Mouse (Mus musculus) midbrain, embryonic 15.5 days (tissue): ENCODE data around the gene Kif2c. TPM values are rescaled to one million over a fixed set of nuclear protein-coding genes. Genes with fewer than 3 reads are reported as not detected.

Source experiments
- ATAC-seq: fragments of 200-750 bp; cut with Nextera tagmentation; replicated peaks from 2 replicates; pipeline ENCODE4 v1.8.0; 2017; ENCODE audit warnings: moderate TSS enrichment
- H3K27ac ChIP-seq: fragments of 300-500 bp; sonication (generic); 2 replicates; pipeline ENCODE4 v1.5.1; 2015; ENCODE audit warnings: mild to moderate bottlenecking, inconsistent platforms
- H3K27me3 ChIP-seq: fragments of 300-500 bp; sonication (generic); replicated peaks from 2 replicates; pipeline ENCODE4 v1.6.1; 2015; ENCODE audit warnings: inconsistent platforms
- H3K36me3 ChIP-seq: fragments of 300-500 bp; sonication (generic); replicated peaks from 2 replicates; pipeline ENCODE4 v1.6.1; 2015; ENCODE audit warnings: inconsistent platforms
- H3K4me1 ChIP-seq: fragments of 300-500 bp; sonication (generic); 2 replicates; pipeline ENCODE4 v1.6.1; 2015; ENCODE audit warnings: inconsistent platforms
- H3K4me2 ChIP-seq: fragments of 300-500 bp; sonication (generic); 2 replicates; pipeline ENCODE4 v1.6.1; 2015; ENCODE audit warnings: inconsistent platforms, mild to moderate bottlenecking, moderate library complexity
- H3K4me3 ChIP-seq: fragments of 300-500 bp; sonication (generic); 2 replicates; pipeline ENCODE4 v1.5.1; 2015; ENCODE audit warnings: mild to moderate bottlenecking, inconsistent platforms
- H3K9ac ChIP-seq: fragments of 300-500 bp; sonication (generic); 2 replicates; pipeline ENCODE4 v1.6.1; 2015; ENCODE audit warnings: mild to moderate bottlenecking, inconsistent platforms
- H3K9me3 ChIP-seq: fragments of 300-500 bp; sonication (generic); 2 replicates; pipeline ENCODE4 v1.6.1; 2016; ENCODE audit warnings: inconsistent platforms
- WGBS: fragments of 180-500 bp; shearing (Covaris S2); methylation state at CpG from one replicate; pipeline ENCODE4 v1.1.7; 2015; ENCODE audit warnings: mixed read lengths; 5-methylcytosine and 5-hydroxymethylcytosine counted together
- polyA plus RNA-seq: library from polyadenylated mRNA; unstranded; fragments of >200 nt; fragmentation: Nextera tagmentation; extraction: Ambion mirVana; gene quantifications from 2 replicates; pipeline ENCODE4 v1.2.1, GENCODE M21; 2015

The Kif2c gene
- polyA plus RNA-seq, 1 experiment from 2014 or later: 8.1 TPM

DNA sequence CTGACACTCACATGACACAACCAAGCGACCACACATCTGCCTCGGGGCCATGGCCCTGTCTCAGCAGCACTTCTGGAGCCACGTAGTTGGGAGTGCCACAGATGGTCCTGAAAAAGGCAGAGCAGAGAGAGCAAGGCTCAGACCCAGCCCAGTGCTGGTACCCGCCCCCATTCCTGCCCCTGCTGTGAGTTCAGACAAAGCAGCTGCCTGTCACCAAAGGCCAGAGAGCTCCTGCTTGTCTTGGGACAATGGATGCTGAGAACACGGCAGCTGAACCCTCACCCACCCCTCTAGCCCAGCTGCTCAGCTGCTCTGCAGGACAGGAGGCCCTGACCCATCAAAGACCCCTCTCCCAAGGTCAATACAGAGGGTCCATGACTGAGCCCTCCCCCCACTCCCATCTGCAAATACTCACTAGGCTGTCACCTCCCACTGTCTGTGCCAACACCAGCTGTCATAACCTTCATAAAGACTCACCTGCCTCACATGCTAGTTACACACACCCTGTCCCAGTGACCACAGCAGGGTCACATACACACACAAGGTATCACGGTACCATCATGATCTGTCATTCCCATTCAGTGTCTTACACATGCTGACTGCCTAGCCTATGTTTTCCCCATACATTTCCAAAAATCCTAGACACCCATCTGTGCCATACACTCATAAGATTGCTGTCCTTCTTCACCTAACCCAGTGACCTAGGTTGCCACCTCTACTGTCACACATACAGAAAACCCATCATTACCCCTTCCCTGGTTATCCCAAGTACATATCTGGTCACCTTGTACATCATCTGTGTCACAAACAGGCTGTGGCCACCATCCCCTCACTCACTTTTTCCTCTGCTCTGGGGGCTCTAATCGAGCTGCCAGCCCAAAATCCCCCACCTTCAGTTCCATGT lies 50.3 kb downstream of the Kif2c start:
- WGBS: 10% methylated on average over 7 of the region's 7 CpGs
- Histone ChIP-seq H3K4me2 (peak overlapping the region; percentile 77), H3K4me1 (peaks cover 27% of the 10 kb centered on the region), H3K9ac (peak overlapping the region; percentile 78), H3K27ac (no peak overlapping the region), H3K4me3 (peak overlapping the region; percentile 77), H3K27me3 (no peaks in the 10 kb centered on the region), H3K36me3 (peaks cover 7% of the 10 kb centered on the region; the same call in 1 of the 2 replicates), H3K9me3 (no peaks in the 10 kb centered on the region)
- ATAC-seq: 0 out of 2 replicates have a peak, but pooled peaks have one; percentile 4

DNA sequence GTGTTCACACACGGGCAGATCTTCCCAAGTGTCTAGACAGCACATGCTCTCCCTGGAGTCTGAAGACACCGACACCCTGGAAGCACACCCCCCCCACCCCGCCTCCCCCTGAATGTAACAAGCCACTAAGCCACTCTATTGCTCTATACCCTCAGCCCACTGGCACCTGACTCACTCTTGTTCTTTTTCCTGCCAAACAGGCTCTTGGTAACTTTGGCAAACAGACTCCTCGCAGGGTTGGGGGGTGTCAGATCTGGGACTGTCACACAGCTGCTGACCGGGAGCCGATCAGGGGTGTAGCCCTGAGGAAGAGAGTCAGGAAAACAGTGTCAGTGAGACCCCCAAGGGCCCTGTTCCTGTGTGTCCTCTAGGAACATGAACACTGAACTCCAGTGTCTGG lies 51.2 kb downstream of the Kif2c start:
- Histone ChIP-seq H3K4me1 (peaks cover 27% of the 10 kb centered on the region), H3K36me3 (peaks cover 7% of the 10 kb centered on the region; the same call in 1 of the 2 replicates), H3K9ac (no peak overlapping the region), H3K27me3 (no peaks in the 10 kb centered on the region), H3K9me3 (no peaks in the 10 kb centered on the region), H3K27ac (no peak overlapping the region), H3K4me2 (no peak overlapping the region), H3K4me3 (no peak overlapping the region)
- no peak for ATAC-seq
- 57% methylated on average over 6 of the region's 6 CpGs for WGBS

DNA sequence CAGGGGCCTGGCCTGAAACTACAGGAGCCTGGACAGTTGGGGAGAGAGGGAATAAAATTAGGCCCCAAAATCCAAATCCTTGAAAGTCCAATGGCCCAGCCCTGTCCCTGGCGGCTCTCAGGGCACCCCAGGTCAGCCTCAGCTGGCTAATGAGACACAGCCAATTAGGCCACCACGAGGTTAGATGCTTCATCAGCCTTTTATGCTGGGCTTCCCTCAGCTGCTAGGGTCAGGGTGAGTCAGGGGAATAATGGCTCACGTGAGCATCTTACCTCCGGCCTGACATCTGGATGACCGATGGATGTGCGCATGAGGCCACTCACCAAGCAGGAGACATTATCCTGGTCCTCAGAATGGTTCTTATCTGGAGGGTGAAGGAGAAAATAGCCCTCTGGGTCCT lies 51.6 kb downstream of the Kif2c start:
- H3K4me2 ChIP-seq: no peak overlapping the region
- no peak overlapping the region for H3K27ac ChIP-seq
- H3K27me3 ChIP-seq: no peaks in the 10 kb centered on the region
- H3K4me3 ChIP-seq: no peak overlapping the region
- no peaks in the 10 kb centered on the region for H3K9me3 ChIP-seq
- peaks cover 31% of the 10 kb centered on the region for H3K4me1 ChIP-seq
- peaks cover 7% of the 10 kb centered on the region; the same call in 1 of the 2 replicates for H3K36me3 ChIP-seq
- ATAC-seq: no peak
- 46% methylated on average over 6 of the region's 6 CpGs for WGBS
- no peak overlapping the region for H3K9ac ChIP-seq

DNA sequence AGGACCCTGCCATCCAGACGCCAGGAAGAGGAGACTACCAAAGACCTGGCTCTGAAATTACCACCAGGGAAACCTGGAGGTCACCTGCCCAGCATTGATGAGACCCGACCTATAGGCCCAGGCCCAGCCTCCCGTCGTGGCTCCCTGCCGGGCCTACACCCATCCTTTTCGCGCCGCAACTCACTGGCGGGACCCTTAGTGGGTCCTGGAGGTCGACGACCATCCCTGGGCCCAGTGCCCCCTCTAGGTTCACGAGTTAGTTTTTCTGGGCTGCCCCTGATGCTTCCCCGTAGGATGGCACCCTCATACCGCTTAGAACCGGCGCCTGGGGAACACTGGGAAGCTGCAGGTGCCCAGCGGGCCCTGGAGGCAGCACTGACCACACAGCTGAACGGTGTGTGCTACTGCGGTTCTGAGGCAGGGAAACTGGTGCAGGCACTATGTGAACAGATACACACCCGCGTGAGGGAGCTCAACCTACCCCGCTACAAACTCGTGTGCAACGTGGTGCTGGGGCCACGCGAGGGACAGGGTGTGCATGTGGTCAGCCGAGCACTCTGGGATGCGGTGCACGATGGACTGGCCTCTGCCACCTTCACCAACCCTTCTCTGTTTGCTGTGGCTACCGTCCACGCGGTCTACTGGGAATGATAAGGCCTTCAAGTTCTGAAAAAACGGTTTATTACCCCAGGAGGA lies 54.3 kb downstream of the Kif2c start:
- no peak for ATAC-seq
- Histone ChIP-seq H3K4me1 (peaks cover 34% of the 10 kb centered on the region), H3K27ac (no peak overlapping the region), H3K4me3 (no peak overlapping the region), H3K4me2 (no peak overlapping the region), H3K9me3 (no peaks in the 10 kb centered on the region), H3K36me3 (peaks cover 7% of the 10 kb centered on the region; the same call in 1 of the 2 replicates), H3K27me3 (no peaks in the 10 kb centered on the region), H3K9ac (no peak overlapping the region)
- 92% methylated on average over 33 of the region's 33 CpGs for WGBS

DNA sequence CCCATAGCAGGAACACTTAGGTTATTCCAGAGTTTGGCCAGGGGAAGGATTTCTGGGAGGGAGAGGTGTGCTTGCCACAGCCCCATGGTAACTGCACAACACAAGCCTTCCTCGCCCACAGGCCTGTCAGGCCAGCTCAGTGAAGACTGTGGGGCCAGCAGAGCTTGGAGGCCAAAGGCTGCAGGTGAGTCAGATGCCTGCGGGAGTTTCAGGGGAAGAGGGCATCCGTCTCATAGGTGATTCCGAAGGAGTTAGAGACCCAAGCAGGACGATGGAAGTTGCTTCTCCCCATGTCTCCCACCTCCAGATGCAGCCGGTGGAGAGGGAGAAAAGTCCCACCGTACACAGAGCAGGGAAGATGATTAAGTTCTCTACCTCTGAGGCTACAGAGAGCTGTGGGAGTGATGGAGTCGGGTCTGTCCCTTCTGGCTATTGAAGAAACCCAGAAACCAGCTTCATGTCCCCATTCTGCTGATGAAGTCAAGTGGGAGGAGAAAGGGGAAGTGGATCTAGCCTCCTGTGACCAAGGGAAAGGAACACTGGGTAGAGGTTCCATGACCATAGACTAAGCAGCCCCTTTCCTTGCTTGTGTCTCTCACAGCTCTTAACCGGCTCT lies 55.7 kb downstream of the Kif2c start, which contains the start of gene Tctex1d4:
Gene Tctex1d4 (plus strand): TSS at position 120 of the 616 bp plus-strand sequence.
- H3K4me3 ChIP-seq: no peak within 1 kb of the TSS
- H3K9me3 ChIP-seq: no peaks in the 10 kb centered on the region
- no peaks in the 10 kb centered on the region for H3K27me3 ChIP-seq
- no peak within 1 kb of the TSS for H3K4me2 ChIP-seq
- H3K9ac ChIP-seq: peak within 1 kb of the TSS; percentile 20; the same call in 1 of the 2 replicates
- 90% methylated on average over 9 of the region's 9 CpGs for WGBS
- peaks cover 7% of the 10 kb centered on the region; the same call in 1 of the 2 replicates for H3K36me3 ChIP-seq
- H3K27ac ChIP-seq: peak within 1 kb of the TSS; percentile 67
- peaks cover 20% of the 10 kb centered on the region for H3K4me1 ChIP-seq
- ATAC-seq: no peak

DNA sequence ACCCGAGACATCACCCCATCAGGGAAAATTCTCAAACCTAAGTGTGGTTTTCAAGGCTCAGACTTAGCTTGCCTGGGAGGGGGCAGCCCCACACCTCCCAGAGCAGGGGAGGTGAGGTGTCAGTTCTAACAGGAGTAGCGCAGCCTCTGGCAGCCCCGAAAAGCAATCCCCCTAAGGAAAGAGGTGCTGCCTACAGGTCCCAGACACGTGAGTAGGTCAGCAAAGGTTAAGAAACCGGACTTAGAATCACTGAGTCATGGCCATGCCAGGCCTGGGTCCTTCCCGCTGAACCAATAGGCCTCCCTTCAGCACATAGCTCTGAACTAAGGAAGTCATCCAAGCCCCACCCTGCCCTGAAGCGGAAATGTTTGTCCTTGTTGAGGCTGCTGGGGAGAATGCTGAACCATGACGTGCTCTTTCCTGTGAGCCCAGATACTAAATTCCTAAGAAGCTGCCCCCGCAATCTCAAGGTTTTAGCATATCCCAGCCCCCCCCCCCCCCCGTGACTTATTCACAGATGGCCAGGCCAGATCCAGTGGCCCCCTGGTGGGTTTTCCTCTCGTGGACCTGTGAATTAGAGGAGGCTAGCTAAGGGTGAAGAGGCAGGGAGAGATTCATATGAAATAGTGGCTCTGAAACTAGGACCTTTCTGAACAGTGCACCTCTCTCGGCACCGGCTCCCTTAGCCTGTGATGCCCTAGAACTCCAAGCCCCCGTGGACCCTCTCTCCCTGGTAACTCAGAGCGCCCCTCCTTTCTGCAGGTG lies 56.3 kb downstream of the Kif2c start:
- Histone ChIP-seq H3K4me2 (no peak overlapping the region), H3K9ac (0 out of 2 replicates have a peak overlapping the region, but pooled peaks have one; percentile 20), H3K4me3 (no peak overlapping the region), H3K27ac (peak overlapping the region; percentile 67), H3K36me3 (peaks cover 7% of the 10 kb centered on the region; the same call in 1 of the 2 replicates), H3K9me3 (no peaks in the 10 kb centered on the region), H3K4me1 (peaks cover 18% of the 10 kb centered on the region), H3K27me3 (no peaks in the 10 kb centered on the region)
- ATAC-seq: no peak
- WGBS: 45% methylated on average over 15 of the region's 15 CpGs

DNA sequence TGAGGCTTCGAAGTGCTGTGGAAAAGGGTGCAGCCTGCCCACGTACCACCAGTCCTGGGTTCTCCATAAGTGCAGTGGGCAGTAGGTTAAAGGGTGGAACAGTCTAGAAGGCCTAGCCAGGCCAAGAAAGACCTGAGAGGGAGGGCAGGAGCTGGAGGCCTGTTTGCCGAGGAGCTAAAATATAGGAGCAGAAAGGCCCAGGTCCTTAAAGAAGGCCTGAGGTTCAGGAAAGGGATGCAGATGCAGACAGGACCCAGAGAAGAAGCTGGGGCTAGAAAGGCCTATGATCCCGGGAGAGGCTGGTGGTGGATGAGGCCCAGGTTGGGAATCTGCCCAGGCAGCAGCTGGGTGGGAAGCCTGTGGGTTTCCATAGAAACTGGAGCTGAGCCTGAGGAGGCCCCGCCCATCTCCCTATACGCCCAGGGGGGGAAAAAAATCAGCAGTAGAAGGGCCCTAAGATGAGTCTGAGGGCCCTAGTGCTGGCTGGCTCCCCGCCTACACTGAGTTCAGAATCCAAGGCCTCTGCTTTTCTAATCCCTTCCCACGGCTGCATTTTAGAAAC lies 57.0 kb downstream of the Kif2c start, which contains the start of gene Btbd19:
Gene Btbd19 (minus strand): TSS at position 378 of the 562 bp plus-strand sequence.
- Histone ChIP-seq H3K9me3 (no peaks in the 10 kb centered on the region), H3K27ac (peak within 1 kb of the TSS; percentile 67), H3K4me3 (no peak within 1 kb of the TSS), H3K4me1 (peaks cover 21% of the 10 kb centered on the region), H3K36me3 (peaks cover 7% of the 10 kb centered on the region; the same call in 1 of the 2 replicates), H3K9ac (peak within 1 kb of the TSS; percentile 20; the same call in 1 of the 2 replicates), H3K27me3 (no peaks in the 10 kb centered on the region), H3K4me2 (no peak within 1 kb of the TSS)
- WGBS: 24% methylated on average over 8 of the region's 8 CpGs
- ATAC-seq: no peak

DNA sequence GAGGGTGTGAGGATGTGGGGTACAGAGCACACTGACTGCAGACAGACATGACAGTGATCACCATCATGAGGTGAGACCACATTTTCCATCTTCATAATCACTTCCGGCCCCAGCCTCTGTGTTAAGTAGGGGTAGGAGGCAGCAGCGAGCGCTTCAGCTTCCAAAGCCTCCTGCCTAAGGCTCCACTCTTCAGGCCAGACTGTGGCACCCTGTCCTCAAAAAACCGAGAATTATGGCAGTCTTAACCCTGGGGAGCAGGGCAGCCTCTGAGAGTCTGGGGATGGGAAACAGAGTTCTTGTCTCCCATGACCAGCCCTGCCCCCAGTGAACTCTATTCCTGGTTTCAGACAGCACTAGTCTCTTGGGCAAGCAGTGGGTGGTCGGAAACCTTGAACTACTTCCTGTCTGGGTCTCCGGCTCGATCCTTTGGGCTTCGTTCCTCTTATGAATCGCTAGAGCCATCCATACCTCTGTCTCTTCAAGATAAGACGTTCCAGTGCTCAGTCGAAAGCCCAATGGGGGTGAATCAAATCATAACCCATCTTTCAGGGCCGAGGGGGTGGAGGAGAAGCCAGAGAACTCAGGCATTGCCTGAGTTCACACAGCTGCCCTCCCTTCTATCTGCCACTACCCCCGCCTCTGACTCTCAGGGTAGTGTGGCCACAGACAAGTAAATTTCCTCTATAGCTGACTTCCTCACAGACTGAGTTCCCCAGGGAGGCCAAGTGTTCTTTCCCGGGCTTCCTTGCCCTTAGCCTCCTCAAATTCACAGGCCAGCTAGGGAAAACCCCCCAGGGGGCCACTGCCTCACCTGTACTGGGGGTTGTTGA lies 57.7 kb downstream of the Kif2c start:
- H3K27me3 ChIP-seq: no peaks in the 10 kb centered on the region
- no peak overlapping the region for H3K4me2 ChIP-seq
- H3K4me3 ChIP-seq: no peak overlapping the region
- peaks cover 7% of the 10 kb centered on the region; the same call in 1 of the 2 replicates for H3K36me3 ChIP-seq
- no peaks in the 10 kb centered on the region for H3K9me3 ChIP-seq
- no peak for ATAC-seq
- peak overlapping the region; percentile 67 for H3K27ac ChIP-seq
- WGBS: 67% methylated on average over 14 of the region's 14 CpGs
- peak overlapping the region; percentile 20; the same call in 1 of the 2 replicates for H3K9ac ChIP-seq
- peaks cover 23% of the 10 kb centered on the region for H3K4me1 ChIP-seq

DNA sequence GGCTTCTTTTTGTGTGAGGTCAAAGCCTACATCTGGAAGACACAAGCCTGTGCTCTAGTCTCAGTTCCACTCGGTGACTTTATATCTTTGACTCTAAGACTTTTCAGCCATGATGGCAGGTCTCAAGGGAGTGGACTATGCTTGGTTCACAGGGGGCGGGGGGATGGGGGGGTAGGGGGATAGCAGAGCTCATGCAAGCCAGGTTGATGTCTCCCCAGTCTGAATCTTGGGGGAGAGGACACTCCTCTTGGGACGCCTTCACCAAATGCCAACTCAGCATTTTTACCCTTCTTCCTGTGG lies 58.3 kb downstream of the Kif2c start:
- no peaks in the 10 kb centered on the region for H3K27me3 ChIP-seq
- 92% methylated on average over 3 of the region's 3 CpGs for WGBS
- no peak for ATAC-seq
- H3K4me1 ChIP-seq: peaks cover 25% of the 10 kb centered on the region
- no peak overlapping the region for H3K4me3 ChIP-seq
- no peak overlapping the region for H3K27ac ChIP-seq
- H3K9ac ChIP-seq: no peak overlapping the region
- no peaks in the 10 kb centered on the region for H3K9me3 ChIP-seq
- H3K4me2 ChIP-seq: no peak overlapping the region
- H3K36me3 ChIP-seq: peaks cover 7% of the 10 kb centered on the region; the same call in 1 of the 2 replicates

DNA sequence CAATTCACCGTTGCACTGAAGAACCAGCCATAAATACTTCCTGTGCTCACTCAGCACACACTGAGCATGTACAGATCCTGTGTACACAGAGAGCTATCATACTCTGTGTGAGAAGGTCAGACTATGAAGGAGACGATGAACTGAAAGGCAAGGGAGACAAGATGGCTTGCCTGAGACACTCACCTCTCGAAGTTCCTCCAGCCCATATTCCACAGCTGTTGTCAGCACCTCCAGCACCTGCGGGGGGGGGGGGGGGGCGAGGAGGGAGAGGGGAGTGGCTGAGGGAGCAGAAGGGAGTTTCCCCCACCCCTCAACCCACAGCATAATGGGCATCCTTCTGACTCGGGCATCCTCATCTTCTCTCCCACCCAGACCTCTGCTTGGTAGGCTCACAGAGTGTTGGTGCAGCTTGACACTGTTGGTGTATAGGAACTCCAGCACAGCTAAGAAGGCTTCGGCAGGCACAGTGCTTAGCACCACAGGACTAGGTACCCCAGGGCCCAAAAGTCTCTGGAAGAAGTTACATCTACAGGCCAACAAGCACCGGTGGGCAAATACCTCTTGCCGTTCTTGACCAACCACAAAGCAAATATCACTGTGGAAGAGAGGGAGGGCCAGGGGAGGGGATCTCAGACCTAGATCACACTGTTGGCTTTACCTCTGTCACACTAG lies 58.8 kb downstream of the Kif2c start:
- WGBS: 87% methylated on average over 8 of the region's 9 CpGs

More for the DNA sequence above, 58.8 kb downstream of the Kif2c start:
- Histone ChIP-seq H3K27me3 (no peaks in the 10 kb centered on the region), H3K4me1 (peaks cover 25% of the 10 kb centered on the region), H3K9ac (no peak overlapping the region), H3K27ac (no peak overlapping the region), H3K36me3 (peaks cover 4% of the 10 kb centered on the region; the same call in 1 of the 2 replicates), H3K9me3 (no peaks in the 10 kb centered on the region), H3K4me2 (no peak overlapping the region), H3K4me3 (no peak overlapping the region)
- ATAC-seq: no peak
